Mouse (Mus musculus): ENCODE data around the gene Dad1.

GRCm38 (mm10) chr14:54221641-54222040 is 32.3 kb downstream of the Dad1 start:
- no peak for TF ChIP-seq POLR2A (IDR thresholded peaks at IDR 0.05; ENCODE audit: insufficient read length, low read depth)
- no peak for TF ChIP-seq POLR2AphosphoS2 (IDR thresholded peaks at IDR 0.05; ENCODE audit: insufficient read length, low read depth)
- no peak for TF ChIP-seq TCF12 (IDR thresholded peaks at IDR 0.05; ENCODE audit: insufficient read depth, poor library complexity, severe bottlenecking)
- no peak for TF ChIP-seq E2F4 (IDR thresholded peaks at IDR 0.05; ENCODE audit: insufficient read depth)
- TF ChIP-seq USF1 (IDR thresholded peaks at IDR 0.05; ENCODE audit: low read depth), result no peak
- no peak for TF ChIP-seq MYOD1 (IDR thresholded peaks at IDR 0.05; ENCODE audit: control insufficient read depth in 1 of 3, insufficient read length in 2 of 3, low read depth in 2 of 3)
